Mouse (Mus musculus) ES-E14 (cell line): ENCODE measurements around the gene Crybb1. TPM values are rescaled to one million over a fixed set of nuclear protein-coding genes. Genes with fewer than 3 reads are reported as not detected.
A peak's percentile ranks its signal among the peaks of the same experiment; 100 is the strongest.

Experiments used
- DNase-seq: peaks from one replicate; pipeline ENCODE4 v3.0.0-alpha.2; 2013; ENCODE audit warnings: low read depth, low spot score
- H3K27ac ChIP-seq: 2 replicates; pipeline ENCODE4 v1.5.1; 2012; ENCODE audit warnings: low read depth, mild to moderate bottlenecking, low read length, moderate library complexity, mixed read lengths; ENCODE audit not compliant: poor library complexity, insufficient read depth, severe bottlenecking
- H3K36me3 ChIP-seq: 2 replicates; pipeline ENCODE4 v1.6.1; 2012; ENCODE audit warnings: mild to moderate bottlenecking, low read length, moderate library complexity, mixed read lengths; ENCODE audit not compliant: control insufficient read depth, poor library complexity, insufficient read depth, severe bottlenecking
- H3K4me1 ChIP-seq, 2 experiments: fragments of 150-350 bp in 1 of 2; sonication (generic) in 1 of 2; 2 replicates each; pipeline ENCODE4 v1.6.1; 2012; ENCODE audit warnings: low read length in 2 of 2, mild to moderate bottlenecking in 1 of 2, mixed read lengths in 1 of 2; ENCODE audit not compliant: control insufficient read depth in 2 of 2, insufficient read depth in 2 of 2, poor library complexity in 1 of 2
- H3K4me3 ChIP-seq, 2 experiments: fragments of 150-350 bp in 1 of 2; sonication (generic) in 1 of 2; 2 replicates each; pipeline ENCODE4 v1.5.1; 2012; ENCODE audit warnings: low read length in 2 of 2, low read depth in 1 of 2, mild to moderate bottlenecking in 1 of 2, mixed read lengths in 1 of 2; ENCODE audit not compliant: insufficient read depth in 1 of 2, poor library complexity in 1 of 2, severe bottlenecking in 1 of 2
- H3K9ac ChIP-seq: 2 replicates; pipeline ENCODE4 v1.6.1; 2012; ENCODE audit warnings: low read depth, mild to moderate bottlenecking, low read length, mixed read lengths; ENCODE audit not compliant: poor library complexity, insufficient read depth, severe bottlenecking
- H3K9me3 ChIP-seq: fragments of 150-350 bp; sonication (generic); 2 replicates; pipeline ENCODE4 v1.6.1; 2012; ENCODE audit warnings: low read depth, mild to moderate bottlenecking, low read length; ENCODE audit not compliant: control insufficient read depth, insufficient read depth
- CHD2 ChIP-seq: IDR thresholded peaks from 2 replicates; pipeline ENCODE4 v1.6.1; 2014; ENCODE audit warnings: mild to moderate bottlenecking, low read depth, low read length, inconsistent platforms
- HCFC1 ChIP-seq: IDR thresholded peaks from 2 replicates; pipeline ENCODE4 v1.6.1; 2012; ENCODE audit warnings: low read length, inconsistent platforms, borderline replicate concordance; ENCODE audit not compliant: insufficient read depth
- MAFK ChIP-seq: IDR thresholded peaks from 2 replicates; pipeline ENCODE4 v1.6.1; 2014; ENCODE audit warnings: mild to moderate bottlenecking, low read depth, low read length, inconsistent platforms; ENCODE audit not compliant: insufficient read depth
- ZC3H11A ChIP-seq: IDR thresholded peaks from 2 replicates; pipeline ENCODE4 v1.6.1; 2012; ENCODE audit warnings: low read depth, mild to moderate bottlenecking, inconsistent platforms, low read length, borderline replicate concordance
- ZNF384 ChIP-seq: IDR thresholded peaks from 2 replicates; pipeline ENCODE4 v1.6.1; 2012; ENCODE audit warnings: low read depth, low read length, inconsistent platforms
- in situ Hi-C, 2 experiments: fragments of 600-800 bp; cut with MboI; formaldehyde crosslinking; loops; one replicate each; pipeline ENCODE4 v1.15.1; 2025; ENCODE audit warnings: low sequenced_read_pairs in 2 of 2, inconsistent platforms in 1 of 2; ENCODE audit not compliant: unreplicated experiment in 2 of 2
- total RNA-seq: library from RNA; depleted of rRNA; stranded (reverse); fragments of 300-350 nt; gene quantifications from 2 replicates; pipeline ENCODE4 v1.2.3, GENCODE M21; 2012

Gene Crybb1
- total RNA-seq, 1 experiment = not detected

GRCm38 (mm10) chr5:112265515-112265914 lies 9.9 kb downstream of the Crybb1 start:
- Histone ChIP-seq H3K27ac (no peak overlapping the region), H3K9ac (peak overlapping the region; percentile 36; the same call in 1 of the 2 replicates), H3K9me3 (no peaks in the 10 kb centered on the region), H3K36me3 (no peaks in the 10 kb centered on the region), H3K4me3 (peak overlapping the region in 1 of 2 experiments; percentile 29; a peak in 1 of 4 replicates), H3K4me1 (peaks cover 0 to 6% of the 10 kb centered on the region in 2 experiments; a peak in 1 of 4 replicates)
- TF ChIP-seq ZC3H11A (no peak), ZNF384 (no peak)
- peak; percentile 60 for DNase-seq
- in situ Hi-C loops = no loop called here

GRCm38 (mm10) chr5:112266011-112266777 lies 10.6 kb downstream of the Crybb1 start:
- no peak overlapping the region for H3K27ac ChIP-seq
- no peaks in the 10 kb centered on the region for H3K9me3 ChIP-seq
- no peak for DNase-seq
- TF ChIP-seq HCFC1 (no peak), ZC3H11A (no peak), CHD2 (no peak), ZNF384 (no peak), MAFK (no peak)
- H3K4me3 ChIP-seq = no peak overlapping the region
- peak overlapping the region; percentile 36; the same call in 1 of the 2 replicates for H3K9ac ChIP-seq
- in situ Hi-C loops = no loop called here
- H3K4me1 ChIP-seq = peaks cover 0 to 7% of the 10 kb centered on the region in 2 experiments; a peak in 1 of 4 replicates
- no peaks in the 10 kb centered on the region for H3K36me3 ChIP-seq

GRCm38 (mm10) chr5:112270764-112271541 lies 15.3 kb downstream of the Crybb1 start:
- H3K4me1 ChIP-seq = peaks cover 0 to 2% of the 10 kb centered on the region in 2 experiments; a peak in 1 of 4 replicates
- H3K36me3 ChIP-seq = no peaks in the 10 kb centered on the region
- no peak overlapping the region for H3K4me3 ChIP-seq
- DNase-seq = no peak
- no peak for TF ChIP-seq CHD2
- TF ChIP-seq ZC3H11A = no peak
- TF ChIP-seq HCFC1 = no peak
- no peak for TF ChIP-seq ZNF384
- no peak for TF ChIP-seq MAFK
- H3K9me3 ChIP-seq = no peaks in the 10 kb centered on the region
- no peak overlapping the region for H3K9ac ChIP-seq
- in situ Hi-C loops = no loop called here
- no peak overlapping the region for H3K27ac ChIP-seq

GRCm38 (mm10) chr5:112272934-112273333 lies 17.3 kb downstream of the Crybb1 start:
- in situ Hi-C loops = no loop called here
- H3K4me1 ChIP-seq = peaks cover 2 to 4% of the 10 kb centered on the region in 2 experiments; a peak in 3 of 4 replicates

More at GRCm38 (mm10) chr5:112272934-112273333, 17.3 kb downstream of the Crybb1 start:
- no peaks in the 10 kb centered on the region for H3K9me3 ChIP-seq
- DNase-seq = no peak
- no peak overlapping the region for H3K9ac ChIP-seq
- H3K36me3 ChIP-seq = no peaks in the 10 kb centered on the region
- TF ChIP-seq MAFK (no peak), ZNF384 (no peak), CHD2 (no peak), HCFC1 (no peak), ZC3H11A (no peak)
- H3K27ac ChIP-seq = no peak overlapping the region
- H3K4me3 ChIP-seq = no peak overlapping the region
